In genomic region chr16:91889831-91890230, GRCm38 (mm10) we compare ENCODE assay signal across 9 mouse cellular contexts.
DNase-seq lines count a peak whose midpoint lies in the region; ATAC-seq lines count a peak whose summit lies in the region.
"Had no signal": no experiment of that assay in that cellular context is flagged by ENCODE, and none has a peak within 500 bp of the region (broad histone marks: within the 10 kb centered on the region; RNA-seq: fewer than 3 reads in every experiment).

No protein-coding gene starts in this region.

- H3K27me3 ChIP-seq in hindbrain, embryonic 15.5 days, result no peaks in the 10 kb centered on the region
- no peaks in the 10 kb centered on the region for H3K27me3 ChIP-seq in hindbrain, embryonic 12.5 days

- H3K9me3 ChIP-seq in hindbrain, embryonic 15.5 days, result no peaks in the 10 kb centered on the region
- no peaks in the 10 kb centered on the region for H3K9me3 ChIP-seq in hindbrain, embryonic 12.5 days (replicated peaks)

- 0 out of 2 replicates have a peak overlapping the region, but pooled peaks have one; percentile 14 for H3K27ac ChIP-seq in hindbrain, embryonic 15.5 days (replicated peaks)
- H3K27ac ChIP-seq in hindbrain, embryonic 12.5 days, result no peak overlapping the region

- 64% methylated on average over 12 of the region's 12 CpGs for WGBS in hindbrain, embryonic 15.5 days
- 76% methylated on average over 12 of the region's 12 CpGs for WGBS in hindbrain, embryonic 12.5 days

- no peak for ATAC-seq in hindbrain, embryonic 15.5 days (ENCODE audit: low FRiP score, low read depth)
- no peak for ATAC-seq in hindbrain, embryonic 12.5 days (ENCODE audit: low FRiP score)
- no peak for ATAC-seq in megakaryocyte-erythroid progenitor cell, adult 5-6 weeks (replicated peaks; ENCODE audit: low FRiP score, low TSS enrichment, poor library complexity, severe bottlenecking)
- no peak for ATAC-seq in activated CD4-positive, CD25-positive, alpha-beta regulatory T cell, adult 4 months

- H3K4me2 ChIP-seq in hindbrain, embryonic 15.5 days, result no peak overlapping the region
- H3K4me2 ChIP-seq in hindbrain, embryonic 12.5 days (replicated peaks), result no peak overlapping the region

- peaks cover 21% of the 10 kb centered on the region for H3K36me3 ChIP-seq in hindbrain, embryonic 15.5 days
- H3K36me3 ChIP-seq in hindbrain, embryonic 12.5 days, result peaks cover 31% of the 10 kb centered on the region

- DNase-seq in cerebellum, adult 18-20 months, result peak; percentile 59 to 66
- no peak for DNase-seq in cerebellum, adult 11 months
- DNase-seq in right cerebral cortex, postnatal 14 days, result peak; percentile 51
- no peak for DNase-seq in right cerebral cortex, adult 2 months (ENCODE audit: low spot score in 2 of 2)
- DNase-seq: B cell, adult 2 months had no signal

- H3K4me1 ChIP-seq in hindbrain, embryonic 15.5 days (replicated peaks), result peaks cover 14% of the 10 kb centered on the region
- H3K4me1 ChIP-seq in hindbrain, embryonic 12.5 days, result peaks cover 13% of the 10 kb centered on the region

- no peak overlapping the region for H3K4me3 ChIP-seq in hindbrain, embryonic 15.5 days
- no peak overlapping the region for H3K4me3 ChIP-seq in hindbrain, embryonic 12.5 days

- H3K9ac ChIP-seq in hindbrain, embryonic 15.5 days, result no peak overlapping the region
- H3K9ac ChIP-seq in hindbrain, embryonic 12.5 days, result no peak overlapping the region

Comparison
In these comparisons a context has a peak if more than half of its experiments do, and no peak if none do; other contexts are left out.
1. DNase-seq: peak in cerebellum, adult 18-20 months (2 of 2) and right cerebral cortex, postnatal 14 days (single experiment); none in cerebellum, adult 11 months (single experiment) and right cerebral cortex, adult 2 months (0 of 2).